Comparison of ENCODE assay signal across 8 mouse cellular contexts in genomic region chr17:24527723-24528559, GRCm38 (mm10). TPM values are rescaled to one million over a fixed set of nuclear protein-coding genes. Genes with fewer than 3 reads are reported as not detected.
A peak's percentile ranks its signal among the peaks of the same experiment; 100 is the strongest.
DNase-seq lines count a peak whose midpoint lies in the region; ATAC-seq lines count a peak whose summit lies in the region.

Traf7 (minus strand) TSS chr17:24527938.

- peak; percentile 93 to 97 for DNase-seq in adrenal gland, adult (ENCODE audit: inconsistent age in 2 of 2, low spot score in 1 of 2)
- DNase-seq in embryo, embryonic 10.5 days (ENCODE audit: low spot score), result peak; percentile 99
- peak; percentile 93 for DNase-seq in gastrocnemius, postnatal 14 days
- DNase-seq in left cerebral cortex, postnatal 10 days (ENCODE audit: extremely low spot score in 1 of 2, low spot score in 2 of 2), result peak; percentile 93 to 99
- DNase-seq in right cerebral cortex, postnatal 25 days, result peak; percentile 90
- DNase-seq in urinary bladder, postnatal 4 days (ENCODE audit: low spot score in 2 of 2), result peak; percentile 86 to 90

- intact Hi-C loops in gastrocnemius, postnatal 14 days (cut with DNase I; ENCODE audit: low total_unique reads), result loop anchor here (5.0 kb wide), 1 partner anchor 41 kb away; the partner anchor contains the start of gene Caskin1
- intact Hi-C loops in left cerebral cortex, postnatal 10 days (cut with DNase I), result no loop called here

- ATAC-seq in inflammation-experienced regulatory T-cells, adult 6 months, result peak; percentile 95
- ATAC-seq in megakaryocyte-erythroid progenitor cell, adult 5-6 weeks (replicated peaks; ENCODE audit: low FRiP score, low TSS enrichment, poor library complexity, severe bottlenecking), result peak; percentile 89

RNA-seq across cellular contexts. Expression of gene Traf7, which starts in this region (rescaled TPM):
- total RNA-seq in gastrocnemius, postnatal 14 days (2021), result 10 to 100 TPM; 31.9 to 33.4 TPM
- polyA plus RNA-seq in inflammation-experienced regulatory T-cells, adult 6 months (2017; shearing (Covaris generic)), result 10 to 100 TPM; 45.5 to 54.2 (median 53.7) TPM
- 100 to 1,000 TPM; 105 to 107 TPM for total RNA-seq in left cerebral cortex, postnatal 10 days (2021)
- total RNA-seq in megakaryocyte-erythroid progenitor cell, adult 5-6 weeks (2014; fragmentation: Nextera tagmentation), result 111 and 143 TPM in 2 replicates
- total RNA-seq in megakaryocyte-erythroid progenitor cell, adult 5-6 weeks (2017), result 66.3 and 84.8 TPM in 2 replicates

Comparison
In these comparisons a context has a peak if more than half of its experiments do, and no peak if none do; other contexts are left out.
1. Peak in every context shown above with its lines: DNase-seq and ATAC-seq.